Mouse (Mus musculus) bone marrow, adult 2 months (tissue): Measurements from ENCODE around the gene Nsdhl.

Source experiments
- CTCF ChIP-seq: fragments of 200-500 bp; IDR thresholded peaks from 2 replicates; pipeline ENCODE4 v1.5.1; 2011; ENCODE audit warnings: low read length, control low read depth; ENCODE audit not compliant: control insufficient read depth, insufficient read depth
- POLR2A ChIP-seq: fragments of 200-500 bp; IDR thresholded peaks from 2 replicates; pipeline ENCODE4 v1.6.1; 2011; ENCODE audit warnings: low read depth, mild to moderate bottlenecking, control low read depth, low read length, borderline replicate concordance; ENCODE audit not compliant: control insufficient read depth

DNA sequence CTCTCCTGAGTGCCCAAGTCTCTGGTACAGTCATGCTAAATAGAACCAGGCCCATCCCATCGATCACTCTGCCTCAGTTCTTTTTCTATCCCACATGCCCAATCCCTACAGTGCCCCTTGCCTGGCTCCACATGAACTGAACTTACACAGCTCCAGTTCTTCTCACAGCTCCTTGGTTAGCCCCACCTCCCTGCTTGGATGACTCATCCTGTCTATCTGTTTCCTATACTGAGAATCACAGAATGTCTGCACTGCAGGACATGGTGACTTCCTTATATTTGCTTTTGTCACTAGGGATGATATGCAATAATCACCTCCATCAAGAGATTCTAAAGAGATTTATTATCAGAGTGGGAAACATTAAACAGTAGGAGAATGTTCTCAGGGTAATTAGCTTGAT lies 6.7 kb upstream of the Nsdhl start:
- no peak for TF ChIP-seq POLR2A
- TF ChIP-seq CTCF, result no peak
